Mouse (Mus musculus): ENCODE results near the gene Egfl6. TPM values are rescaled to one million over a fixed set of nuclear protein-coding genes. Genes with fewer than 3 reads are reported as not detected.

The Egfl6 gene
- polyA plus RNA-seq, 1 experiment from 2014 or later = 6.1 TPM

- no peak for ATAC-seq (ENCODE audit: insufficient number of reproducible peaks, insufficient read depth, low FRiP score, low read depth)
Measured at GRCm38 (mm10) chrX:166615191-166615590, 29.7 kb upstream of the Egfl6 start.

GRCm38 (mm10) chrX:166576111-166576510 lies 9.4 kb downstream of the Egfl6 start:
- Histone ChIP-seq H3K27me3 (ENCODE audit: control insufficient read depth, insufficient read depth, low read length) (no peaks in the 10 kb centered on the region), H3K4me2 (ENCODE audit: low read length) (no peak overlapping the region), H3K9ac (ENCODE audit: low read length) (no peak overlapping the region), H3K36me3 (ENCODE audit: control insufficient read depth, insufficient read depth, low read length) (no peaks in the 10 kb centered on the region), H3K4me3 (ENCODE audit: control insufficient read depth in 1 of 2, insufficient read depth in 1 of 2, low read depth in 1 of 2, low read length in 2 of 2) (no peak overlapping the region), H3K27ac (replicated peaks in 1 of 2; ENCODE audit: control insufficient read depth in 1 of 2, insufficient read depth in 1 of 2, low read depth in 2 of 2, low read length in 2 of 2) (no peak overlapping the region), H3K4me1 (ENCODE audit: control insufficient read depth in 2 of 2, insufficient read depth in 2 of 2, low read length in 2 of 2) (no peaks in the 10 kb centered on the region), H3K9me3 (ENCODE audit: control insufficient read depth, low read length) (no peaks in the 10 kb centered on the region)
- ATAC-seq (ENCODE audit: insufficient number of reproducible peaks, insufficient read depth, low FRiP score, low read depth) = no peak
- 44% methylated on average over 1 of the region's 1 CpGs for WGBS

More at GRCm38 (mm10) chrX:166615191-166615590, 29.7 kb upstream of the Egfl6 start:
- H3K36me3 ChIP-seq (ENCODE audit: control insufficient read depth, insufficient read depth, low read length) = no peaks in the 10 kb centered on the region
- H3K27ac ChIP-seq (replicated peaks in 1 of 2; ENCODE audit: control insufficient read depth in 1 of 2, insufficient read depth in 1 of 2, low read depth in 2 of 2, low read length in 2 of 2) = no peak overlapping the region
- WGBS = 85% methylated on average over 7 of the region's 7 CpGs
- no peak overlapping the region for H3K4me3 ChIP-seq (ENCODE audit: control insufficient read depth in 1 of 2, insufficient read depth in 1 of 2, low read depth in 1 of 2, low read length in 2 of 2)
- H3K4me1 ChIP-seq (ENCODE audit: control insufficient read depth in 2 of 2, insufficient read depth in 2 of 2, low read length in 2 of 2) = no peaks in the 10 kb centered on the region
- H3K9me3 ChIP-seq (ENCODE audit: control insufficient read depth, low read length) = no peaks in the 10 kb centered on the region
- no peak overlapping the region for H3K4me2 ChIP-seq (ENCODE audit: low read length)
- no peak overlapping the region for H3K9ac ChIP-seq (ENCODE audit: low read length)
- H3K27me3 ChIP-seq (ENCODE audit: control insufficient read depth, insufficient read depth, low read length) = no peaks in the 10 kb centered on the region

- H3K4me1 ChIP-seq (ENCODE audit: control insufficient read depth in 2 of 2, insufficient read depth in 2 of 2, low read length in 2 of 2) = no peaks in the 10 kb centered on the region
- no peak overlapping the region for H3K9ac ChIP-seq (ENCODE audit: low read length)
- no peak overlapping the region for H3K4me2 ChIP-seq (ENCODE audit: low read length)
- no peaks in the 10 kb centered on the region for H3K9me3 ChIP-seq (ENCODE audit: control insufficient read depth, low read length)
- no peaks in the 10 kb centered on the region for H3K36me3 ChIP-seq (ENCODE audit: control insufficient read depth, insufficient read depth, low read length)
- H3K4me3 ChIP-seq (ENCODE audit: control insufficient read depth in 1 of 2, insufficient read depth in 1 of 2, low read depth in 1 of 2, low read length in 2 of 2) = no peak overlapping the region
- H3K27me3 ChIP-seq (ENCODE audit: control insufficient read depth, insufficient read depth, low read length) = no peaks in the 10 kb centered on the region
- 80% methylated on average over 6 of the region's 6 CpGs for WGBS
- no peak for ATAC-seq (ENCODE audit: insufficient number of reproducible peaks, insufficient read depth, low FRiP score, low read depth)
- no peak overlapping the region for H3K27ac ChIP-seq (replicated peaks in 1 of 2; ENCODE audit: control insufficient read depth in 1 of 2, insufficient read depth in 1 of 2, low read depth in 2 of 2, low read length in 2 of 2)
Measured at GRCm38 (mm10) chrX:166565983-166566382, 19.5 kb downstream of the Egfl6 start.

GRCm38 (mm10) chrX:166565401-166565800 lies 20.1 kb downstream of the Egfl6 start:
- Histone ChIP-seq H3K4me1 (ENCODE audit: control insufficient read depth in 2 of 2, insufficient read depth in 2 of 2, low read length in 2 of 2) (no peaks in the 10 kb centered on the region), H3K9ac (ENCODE audit: low read length) (no peak overlapping the region), H3K27me3 (ENCODE audit: control insufficient read depth, insufficient read depth, low read length) (no peaks in the 10 kb centered on the region), H3K36me3 (ENCODE audit: control insufficient read depth, insufficient read depth, low read length) (no peaks in the 10 kb centered on the region), H3K9me3 (ENCODE audit: control insufficient read depth, low read length) (no peaks in the 10 kb centered on the region), H3K4me3 (ENCODE audit: control insufficient read depth in 1 of 2, insufficient read depth in 1 of 2, low read depth in 1 of 2, low read length in 2 of 2) (no peak overlapping the region), H3K27ac (replicated peaks in 1 of 2; ENCODE audit: control insufficient read depth in 1 of 2, insufficient read depth in 1 of 2, low read depth in 2 of 2, low read length in 2 of 2) (no peak overlapping the region), H3K4me2 (ENCODE audit: low read length) (no peak overlapping the region)
- WGBS = 68% methylated on average over 5 of the region's 5 CpGs
- no peak for ATAC-seq (ENCODE audit: insufficient number of reproducible peaks, insufficient read depth, low FRiP score, low read depth)

- Histone ChIP-seq H3K9ac (ENCODE audit: low read length) (no peak overlapping the region), H3K9me3 (ENCODE audit: control insufficient read depth, low read length) (no peaks in the 10 kb centered on the region), H3K4me1 (ENCODE audit: control insufficient read depth in 2 of 2, insufficient read depth in 2 of 2, low read length in 2 of 2) (no peaks in the 10 kb centered on the region), H3K4me3 (ENCODE audit: control insufficient read depth in 1 of 2, insufficient read depth in 1 of 2, low read depth in 1 of 2, low read length in 2 of 2) (no peak overlapping the region), H3K27ac (replicated peaks in 1 of 2; ENCODE audit: control insufficient read depth in 1 of 2, insufficient read depth in 1 of 2, low read depth in 2 of 2, low read length in 2 of 2) (no peak overlapping the region), H3K4me2 (ENCODE audit: low read length) (no peak overlapping the region), H3K36me3 (ENCODE audit: control insufficient read depth, insufficient read depth, low read length) (no peaks in the 10 kb centered on the region), H3K27me3 (ENCODE audit: control insufficient read depth, insufficient read depth, low read length) (no peaks in the 10 kb centered on the region)
- 67% methylated on average over 5 of the region's 5 CpGs for WGBS
- no peak for ATAC-seq (ENCODE audit: insufficient number of reproducible peaks, insufficient read depth, low FRiP score, low read depth)
Measured at GRCm38 (mm10) chrX:166564900-166565299, 20.6 kb downstream of the Egfl6 start.

- H3K9me3 ChIP-seq (ENCODE audit: control insufficient read depth, low read length) = no peaks in the 10 kb centered on the region
- 48% methylated on average over 3 of the region's 3 CpGs for WGBS
- no peak for ATAC-seq (ENCODE audit: insufficient number of reproducible peaks, insufficient read depth, low FRiP score, low read depth)
- H3K36me3 ChIP-seq (ENCODE audit: control insufficient read depth, insufficient read depth, low read length) = no peaks in the 10 kb centered on the region
- H3K27ac ChIP-seq (replicated peaks in 1 of 2; ENCODE audit: control insufficient read depth in 1 of 2, insufficient read depth in 1 of 2, low read depth in 2 of 2, low read length in 2 of 2) = no peak overlapping the region
- H3K4me3 ChIP-seq (ENCODE audit: control insufficient read depth in 1 of 2, insufficient read depth in 1 of 2, low read depth in 1 of 2, low read length in 2 of 2) = no peak overlapping the region
- H3K4me2 ChIP-seq (ENCODE audit: low read length) = no peak overlapping the region
- H3K27me3 ChIP-seq (ENCODE audit: control insufficient read depth, insufficient read depth, low read length) = no peaks in the 10 kb centered on the region
- no peak overlapping the region for H3K9ac ChIP-seq (ENCODE audit: low read length)
- no peaks in the 10 kb centered on the region for H3K4me1 ChIP-seq (ENCODE audit: control insufficient read depth in 2 of 2, insufficient read depth in 2 of 2, low read length in 2 of 2)
Measured at GRCm38 (mm10) chrX:166559333-166559732, 26.2 kb downstream of the Egfl6 start.

- H3K9me3 ChIP-seq (ENCODE audit: control insufficient read depth, low read length) = no peaks in the 10 kb centered on the region
- no peak for ATAC-seq (ENCODE audit: insufficient number of reproducible peaks, insufficient read depth, low FRiP score, low read depth)
Measured at GRCm38 (mm10) chrX:166552355-166552754, 33.2 kb downstream of the Egfl6 start.

GRCm38 (mm10) chrX:166546495-166546894 lies 39.0 kb downstream of the Egfl6 start:
- 40% methylated on average over 2 of the region's 2 CpGs for WGBS
- Histone ChIP-seq H3K9ac (ENCODE audit: low read length) (no peak overlapping the region), H3K36me3 (ENCODE audit: control insufficient read depth, insufficient read depth, low read length) (no peaks in the 10 kb centered on the region), H3K27me3 (ENCODE audit: control insufficient read depth, insufficient read depth, low read length) (no peaks in the 10 kb centered on the region), H3K4me2 (ENCODE audit: low read length) (no peak overlapping the region), H3K4me1 (ENCODE audit: control insufficient read depth in 2 of 2, insufficient read depth in 2 of 2, low read length in 2 of 2) (no peaks in the 10 kb centered on the region), H3K4me3 (ENCODE audit: control insufficient read depth in 1 of 2, insufficient read depth in 1 of 2, low read depth in 1 of 2, low read length in 2 of 2) (no peak overlapping the region), H3K9me3 (ENCODE audit: control insufficient read depth, low read length) (no peaks in the 10 kb centered on the region), H3K27ac (replicated peaks in 1 of 2; ENCODE audit: control insufficient read depth in 1 of 2, insufficient read depth in 1 of 2, low read depth in 2 of 2, low read length in 2 of 2) (no peak overlapping the region)
- ATAC-seq (ENCODE audit: insufficient number of reproducible peaks, insufficient read depth, low FRiP score, low read depth) = no peak

More at GRCm38 (mm10) chrX:166552355-166552754, 33.2 kb downstream of the Egfl6 start:
- WGBS = 76% methylated on average over 7 of the region's 7 CpGs
- Histone ChIP-seq H3K4me2 (ENCODE audit: low read length) (no peak overlapping the region), H3K27ac (replicated peaks in 1 of 2; ENCODE audit: control insufficient read depth in 1 of 2, insufficient read depth in 1 of 2, low read depth in 2 of 2, low read length in 2 of 2) (no peak overlapping the region), H3K27me3 (ENCODE audit: control insufficient read depth, insufficient read depth, low read length) (no peaks in the 10 kb centered on the region), H3K4me3 (ENCODE audit: control insufficient read depth in 1 of 2, insufficient read depth in 1 of 2, low read depth in 1 of 2, low read length in 2 of 2) (no peak overlapping the region), H3K4me1 (ENCODE audit: control insufficient read depth in 2 of 2, insufficient read depth in 2 of 2, low read length in 2 of 2) (no peaks in the 10 kb centered on the region), H3K9ac (ENCODE audit: low read length) (no peak overlapping the region), H3K36me3 (ENCODE audit: control insufficient read depth, insufficient read depth, low read length) (no peaks in the 10 kb centered on the region)

All from heart, embryonic 14.5 days (tissue).